Mouse (Mus musculus) stomach, embryonic 16.5 days (tissue): ENCODE measurements around the gene Fcer1g. TPM values are rescaled to one million over a fixed set of nuclear protein-coding genes. Genes with fewer than 3 reads are reported as not detected.

Experiments
- ATAC-seq: fragments of 200-750 bp; cut with Nextera tagmentation; 2 replicates; pipeline ENCODE4 v1.8.0; 2017; ENCODE audit warnings: moderate number of reproducible peaks, moderate TSS enrichment; ENCODE audit not compliant: insufficient read depth, low FRiP score
- H3K27ac ChIP-seq: fragments of 300-500 bp; sonication (generic); 2 replicates; pipeline ENCODE4 v1.5.1; 2014; ENCODE audit warnings: low read length
- H3K27me3 ChIP-seq: fragments of 300-500 bp; sonication (generic); 2 replicates; pipeline ENCODE4 v1.6.1; 2014; ENCODE audit warnings: low read length, control low read depth, mixed read lengths; ENCODE audit not compliant: control insufficient read depth, insufficient read depth
- H3K36me3 ChIP-seq: fragments of 300-500 bp; sonication (generic); 2 replicates; pipeline ENCODE4 v1.6.1; 2014; ENCODE audit warnings: low read length; ENCODE audit not compliant: control insufficient read depth, insufficient read depth
- H3K4me1 ChIP-seq: fragments of 300-500 bp; sonication (generic); 2 replicates; pipeline ENCODE4 v1.6.1; 2014; ENCODE audit warnings: low read length, control low read depth, mixed read lengths; ENCODE audit not compliant: control insufficient read depth, insufficient read depth
- H3K4me2 ChIP-seq: fragments of 300-500 bp; sonication (generic); 2 replicates; pipeline ENCODE4 v1.6.1; 2014; ENCODE audit warnings: low read depth, low read length, mixed read lengths
- H3K4me3 ChIP-seq: fragments of 300-500 bp; sonication (generic); replicated peaks from 2 replicates; pipeline ENCODE4 v1.5.1; 2014; ENCODE audit warnings: mild to moderate bottlenecking, low read length
- H3K9ac ChIP-seq: fragments of 300-500 bp; sonication (generic); 2 replicates; pipeline ENCODE4 v1.6.1; 2014; ENCODE audit warnings: low read length
- H3K9me3 ChIP-seq: fragments of 300-500 bp; sonication (generic); replicated peaks from 2 replicates; pipeline ENCODE4 v1.6.1; 2016; ENCODE audit warnings: low read length, control low read depth; ENCODE audit not compliant: control insufficient read depth
- WGBS: fragments of 180-500 bp; shearing (Covaris S2); extraction: QIAGEN DNeasy Blood & Tissue Kit; methylation state at CpG from one replicate; pipeline ENCODE4 v1.1.7; 2014; 5-methylcytosine and 5-hydroxymethylcytosine counted together
- polyA plus RNA-seq: library from polyadenylated mRNA; unstranded; fragments of >200 nt; fragmentation: Nextera tagmentation; extraction: Ambion mirVana; gene quantifications from 2 replicates; pipeline ENCODE4 v1.2.1, GENCODE M21; 2015

Fcer1g gene
- polyA plus RNA-seq, 1 experiment from 2014 or later = 77.1 TPM

DNA sequence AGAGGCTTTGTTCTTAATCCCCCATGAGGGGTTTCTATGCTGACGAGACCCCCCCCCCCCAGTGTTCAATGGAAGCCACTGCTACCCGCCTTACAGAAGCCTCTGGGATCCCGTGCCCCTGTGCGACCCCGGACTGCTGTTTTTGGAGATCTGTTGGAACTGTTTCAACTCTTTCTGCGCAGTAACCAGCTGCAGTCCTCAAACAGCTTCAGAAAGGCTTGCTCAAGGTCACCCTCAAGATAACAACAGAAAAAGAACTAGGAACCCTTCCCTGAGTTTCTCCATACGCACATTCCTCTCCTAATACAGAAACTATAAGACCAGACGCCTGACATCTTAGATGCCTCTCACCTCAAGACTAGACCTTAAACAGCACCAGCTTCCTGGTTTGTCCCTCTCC lies 45.1 kb downstream of the Fcer1g start:
- H3K27ac ChIP-seq = peak overlapping the region; percentile 63
- peak overlapping the region; percentile 33; the same call in 1 of the 2 replicates for H3K9ac ChIP-seq
- H3K36me3 ChIP-seq = no peaks in the 10 kb centered on the region
- peak overlapping the region; percentile 25; the same call in 1 of the 2 replicates for H3K4me2 ChIP-seq
- H3K9me3 ChIP-seq = no peaks in the 10 kb centered on the region
- peaks cover 30% of the 10 kb centered on the region for H3K4me1 ChIP-seq
- no peak overlapping the region for H3K4me3 ChIP-seq
- WGBS = 12% methylated on average over 8 of the region's 8 CpGs
- H3K27me3 ChIP-seq = 0 out of 2 replicates have a peak, but pooled peaks cover under 1% of the 10 kb centered on the region
- ATAC-seq = no peak

DNA sequence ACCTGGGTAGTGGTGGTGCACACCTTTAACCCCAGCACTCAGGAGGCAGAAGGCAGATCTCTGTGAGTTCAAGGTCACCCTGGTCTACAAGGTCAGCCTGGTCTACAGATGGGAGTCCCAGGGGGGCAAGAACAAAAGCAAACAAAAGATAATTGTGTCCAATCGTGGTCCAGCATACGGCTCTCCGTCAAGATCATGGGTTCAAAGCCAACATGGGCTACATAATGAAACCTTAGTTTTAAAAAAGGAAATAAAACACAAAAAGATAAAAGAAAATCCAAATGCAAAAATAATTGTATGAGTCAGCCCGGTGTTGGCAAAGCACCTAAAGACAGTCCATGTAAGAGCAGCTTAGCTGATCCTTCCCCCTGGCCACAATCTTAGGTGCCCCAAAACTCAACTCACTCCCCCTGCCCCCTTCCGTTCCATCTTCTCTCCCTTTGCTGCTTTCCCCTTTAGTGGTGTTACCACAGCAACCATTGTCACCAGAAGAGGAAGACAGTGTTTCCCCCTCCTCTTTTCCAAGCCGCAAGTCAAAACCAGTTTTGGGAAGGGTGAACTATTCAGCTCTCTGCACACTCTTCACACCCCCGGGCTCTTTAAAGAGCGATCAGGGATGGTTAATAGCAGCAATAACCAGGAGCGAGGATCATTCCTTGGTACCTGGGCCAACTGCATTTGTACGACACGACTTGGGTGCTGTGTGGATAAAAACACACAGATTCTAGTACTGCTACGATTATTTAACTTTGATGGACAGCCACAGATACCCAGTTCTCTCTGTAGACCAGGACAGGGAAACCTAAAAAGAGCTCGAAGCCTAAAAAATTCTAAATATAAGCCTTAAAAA lies 46.1 kb downstream of the Fcer1g start:
- 71% methylated on average over 13 of the region's 13 CpGs for WGBS
- no peak for ATAC-seq
- no peaks in the 10 kb centered on the region for H3K36me3 ChIP-seq

DNA sequence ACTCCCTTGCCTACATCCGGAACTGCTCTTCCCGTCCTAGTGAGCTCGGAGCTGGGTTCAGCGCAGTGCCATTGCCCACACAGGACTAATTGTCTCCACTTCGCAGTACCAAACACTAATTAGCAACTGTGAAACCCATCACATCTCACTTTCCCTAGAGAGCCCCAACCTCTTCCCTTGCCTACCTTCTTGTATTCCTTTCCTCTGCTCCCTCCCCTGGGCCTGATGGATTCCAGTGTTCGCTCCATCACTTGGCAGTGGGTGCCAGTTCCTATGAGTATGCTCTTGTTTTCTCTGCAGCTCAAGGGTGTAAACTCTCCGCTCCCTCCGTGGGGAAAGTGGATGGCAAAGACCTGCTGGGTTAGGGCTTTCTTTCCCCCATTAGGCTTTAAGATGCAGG lies 48.5 kb downstream of the Fcer1g start:
- Histone ChIP-seq H3K9ac (no peak overlapping the region), H3K4me3 (no peak overlapping the region), H3K27ac (no peak overlapping the region), H3K4me1 (peaks cover 17% of the 10 kb centered on the region), H3K27me3 (no peaks in the 10 kb centered on the region), H3K4me2 (no peak overlapping the region), H3K9me3 (no peaks in the 10 kb centered on the region), H3K36me3 (no peaks in the 10 kb centered on the region)
- ATAC-seq = no peak
- WGBS = 64% methylated on average over 8 of the region's 8 CpGs

More for the DNA sequence above, 46.1 kb downstream of the Fcer1g start:
- Histone ChIP-seq H3K9me3 (no peaks in the 10 kb centered on the region), H3K9ac (no peak overlapping the region), H3K27me3 (no peaks in the 10 kb centered on the region), H3K4me3 (no peak overlapping the region), H3K27ac (no peak overlapping the region), H3K4me1 (peaks cover 21% of the 10 kb centered on the region), H3K4me2 (no peak overlapping the region)

DNA sequence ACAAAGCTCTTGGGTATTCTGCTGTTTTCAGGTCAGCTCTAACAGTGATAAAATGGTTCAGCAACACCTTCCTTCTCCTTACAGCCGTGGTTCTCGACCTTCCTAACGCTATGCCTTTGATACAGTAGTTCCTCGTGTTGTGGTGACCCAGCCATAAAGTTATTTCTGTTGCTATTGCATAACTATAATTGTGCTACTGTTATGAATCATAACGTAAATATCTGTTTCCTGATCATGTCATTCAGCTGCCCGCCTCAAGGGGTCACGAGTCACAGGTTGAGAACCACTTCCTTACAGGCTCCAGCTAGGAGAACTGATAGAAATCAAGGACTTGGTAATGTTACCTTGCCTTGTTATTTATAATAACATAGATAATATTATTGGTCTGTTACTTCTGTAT lies 49.9 kb downstream of the Fcer1g start:
- no peak overlapping the region for H3K27ac ChIP-seq
- peaks cover 11% of the 10 kb centered on the region for H3K4me1 ChIP-seq
- no peaks in the 10 kb centered on the region for H3K27me3 ChIP-seq
- no peak overlapping the region for H3K9ac ChIP-seq
- H3K4me2 ChIP-seq = no peak overlapping the region
- WGBS = 47% methylated on average over 7 of the region's 7 CpGs
- ATAC-seq = peak; percentile 61; the same call in 1 of the 2 replicates
- no peaks in the 10 kb centered on the region for H3K36me3 ChIP-seq
- H3K9me3 ChIP-seq = no peaks in the 10 kb centered on the region
- no peak overlapping the region for H3K4me3 ChIP-seq

DNA sequence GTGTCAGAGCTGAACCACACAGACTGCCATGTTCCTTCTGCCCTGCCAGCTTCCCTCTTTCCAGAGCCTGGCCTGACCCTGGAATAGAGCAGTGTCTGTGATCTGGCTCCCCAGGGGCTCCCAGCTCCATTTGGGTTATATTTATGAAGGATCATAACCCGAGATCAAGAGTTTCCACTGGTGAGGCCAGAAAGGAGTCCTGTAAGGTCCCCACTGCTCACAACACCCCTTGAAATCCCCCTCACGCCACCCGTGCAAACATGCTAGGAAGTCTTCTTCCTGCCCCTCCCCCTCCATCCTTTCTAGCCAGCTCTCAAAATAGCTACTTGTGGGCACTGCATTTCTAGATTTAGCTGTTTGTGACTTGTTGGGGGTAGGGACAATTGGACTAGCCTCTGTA lies 50.5 kb downstream of the Fcer1g start:
- H3K9ac ChIP-seq = no peak overlapping the region
- 65% methylated on average over 3 of the region's 3 CpGs for WGBS
- H3K27me3 ChIP-seq = no peaks in the 10 kb centered on the region
- H3K4me1 ChIP-seq = peaks cover 4% of the 10 kb centered on the region; the same call in 1 of the 2 replicates
- no peak overlapping the region; the same call in 1 of the 2 replicates for H3K27ac ChIP-seq
- no peaks in the 10 kb centered on the region for H3K36me3 ChIP-seq
- no peaks in the 10 kb centered on the region for H3K9me3 ChIP-seq
- H3K4me3 ChIP-seq = no peak overlapping the region
- no peak for ATAC-seq
- no peak overlapping the region for H3K4me2 ChIP-seq

DNA sequence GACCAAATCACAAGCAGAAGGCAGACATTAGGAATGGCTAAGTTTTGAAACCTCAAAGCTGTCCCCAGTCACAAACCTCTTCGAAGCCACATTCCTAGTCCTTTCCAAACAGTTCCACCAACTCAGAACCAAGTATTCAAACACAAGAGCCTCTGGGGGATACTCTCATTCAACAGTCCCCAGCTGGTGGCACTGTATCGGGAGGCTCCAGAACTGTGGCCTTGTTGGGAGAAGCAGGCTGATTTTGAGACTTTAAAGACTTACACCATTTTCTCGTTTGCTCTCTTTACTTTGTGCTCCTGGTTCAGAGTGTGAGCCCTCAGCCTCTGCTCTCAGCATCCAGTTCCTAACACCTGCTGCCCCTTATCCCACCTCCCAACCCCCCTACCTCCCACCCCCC lies 51.1 kb downstream of the Fcer1g start:
- H3K4me1 ChIP-seq = no peaks in the 10 kb centered on the region
- no peaks in the 10 kb centered on the region for H3K27me3 ChIP-seq
- no peak for ATAC-seq
- no peak overlapping the region for H3K9ac ChIP-seq
- no peaks in the 10 kb centered on the region for H3K36me3 ChIP-seq
- no peak overlapping the region for H3K4me3 ChIP-seq
- 74% methylated on average over 3 of the region's 3 CpGs for WGBS
- no peaks in the 10 kb centered on the region for H3K9me3 ChIP-seq
- no peak overlapping the region for H3K4me2 ChIP-seq
- no peak overlapping the region for H3K27ac ChIP-seq

Other genes with a start within 250 kb of the Fcer1g start
- gene Fcgr4, start 215.4 kb downstream of the Fcer1g start, polyA plus RNA-seq = 0.90 and 1.5 TPM in 2 replicates
- 17.7 and 20.2 TPM in 2 replicates for gene Fcgr3, start 169.4 kb downstream of the Fcer1g start, polyA plus RNA-seq
- 2.1 and 3.1 TPM in 2 replicates for gene Cfap126, start 120.4 kb downstream of the Fcer1g start, polyA plus RNA-seq
- 282 and 298 TPM in 2 replicates for gene Sdhc, start 83.8 kb downstream of the Fcer1g start, polyA plus RNA-seq
- 2.4 and 2.9 TPM in 2 replicates for gene Mpz, start 83.7 kb downstream of the Fcer1g start, polyA plus RNA-seq
- gene Pcp4l1, start 38.1 kb downstream of the Fcer1g start, polyA plus RNA-seq = 44.3 and 46.4 TPM in 2 replicates
- gene Nr1i3, start 20.4 kb downstream of the Fcer1g start, polyA plus RNA-seq = 1.7 and 1.8 TPM in 2 replicates
- gene Tomm40l, start 11.9 kb downstream of the Fcer1g start, polyA plus RNA-seq = 28.2 and 28.3 TPM in 2 replicates
- gene Apoa2, start 9.3 kb downstream of the Fcer1g start, polyA plus RNA-seq = 257 and 347 TPM in 2 replicates
- gene Adamts4, start 16.1 kb upstream of the Fcer1g start, polyA plus RNA-seq = 11.0 and 12.8 TPM in 2 replicates
- 259 and 260 TPM in 2 replicates for gene Ndufs2, start 17.0 kb upstream of the Fcer1g start, polyA plus RNA-seq
- gene B4galt3, start 36.0 kb upstream of the Fcer1g start, polyA plus RNA-seq = 70.6 and 71.5 TPM in 2 replicates
- gene Ppox, start 46.8 kb upstream of the Fcer1g start, polyA plus RNA-seq = 44.6 and 54.5 TPM in 2 replicates
- gene Usp21, start 53.6 kb upstream of the Fcer1g start, polyA plus RNA-seq = 54.9 and 59.1 TPM in 2 replicates
- 100 and 113 TPM in 2 replicates for gene Ufc1, start 60.7 kb upstream of the Fcer1g start, polyA plus RNA-seq
- 48.0 and 54.7 TPM in 2 replicates for gene Dedd, start 94.8 kb upstream of the Fcer1g start, polyA plus RNA-seq
- 49.6 and 51.3 TPM in 2 replicates for gene Nit1, start 111.3 kb upstream of the Fcer1g start, polyA plus RNA-seq
- 81.2 and 109 TPM in 2 replicates for gene Pfdn2, start 111.3 kb upstream of the Fcer1g start, polyA plus RNA-seq
- 0.76 and 1.3 TPM in 2 replicates for gene Klhdc9, start 126.4 kb upstream of the Fcer1g start, polyA plus RNA-seq
- gene Nectin4, start 135.7 kb upstream of the Fcer1g start, polyA plus RNA-seq = 42.8 and 62.7 TPM in 2 replicates
- gene Arhgap30, start 154.6 kb upstream of the Fcer1g start, polyA plus RNA-seq = 2.9 and 3.8 TPM in 2 replicates
- gene Usf1, start 176.9 kb upstream of the Fcer1g start, polyA plus RNA-seq = 63.4 and 64.7 TPM in 2 replicates
- gene Tstd1, start 184.5 kb upstream of the Fcer1g start, polyA plus RNA-seq = 7.6 and 8.3 TPM in 2 replicates
- 137 and 162 TPM in 2 replicates for gene F11r, start 203.2 kb upstream of the Fcer1g start, polyA plus RNA-seq